Mouse (Mus musculus): ENCODE measurements around the gene Cltb. TPM values are rescaled to one million over a fixed set of nuclear protein-coding genes. Genes with fewer than 3 reads are reported as not detected.
A peak's percentile ranks its signal among the peaks of the same experiment; 100 is the strongest.

Gene Cltb
- polyA plus RNA-seq, 1 experiment: 109 TPM

GRCm38 (mm10) chr13:54559656-54560055, 51.5 kb downstream of the Cltb start:
- TF ChIP-seq CTCF (IDR thresholded peaks at IDR 0.05; ENCODE audit: borderline replicate concordance, extremely low read depth, insufficient read depth, insufficient read length) (no peak), POLR2A (IDR thresholded peaks at IDR 0.05; ENCODE audit: borderline replicate concordance, extremely low read depth, insufficient read depth, insufficient read length, poor library complexity, severe bottlenecking) (no peak)

GRCm38 (mm10) chr13:54557652-54558051, 53.5 kb downstream of the Cltb start:
- TF ChIP-seq POLR2A (IDR thresholded peaks at IDR 0.05; ENCODE audit: borderline replicate concordance, extremely low read depth, insufficient read depth, insufficient read length, poor library complexity, severe bottlenecking) (no peak), CTCF (IDR thresholded peaks at IDR 0.05; ENCODE audit: borderline replicate concordance, extremely low read depth, insufficient read depth, insufficient read length) (no peak)
- no peak for DNase-seq (ENCODE audit: low read depth)

More at GRCm38 (mm10) chr13:54559656-54560055, 51.5 kb downstream of the Cltb start:
- no peak for DNase-seq (ENCODE audit: low read depth)

- DNase-seq (ENCODE audit: low read depth): peak; percentile 49
- no peak for TF ChIP-seq CTCF (IDR thresholded peaks at IDR 0.05; ENCODE audit: borderline replicate concordance, extremely low read depth, insufficient read depth, insufficient read length)
- no peak for TF ChIP-seq POLR2A (IDR thresholded peaks at IDR 0.05; ENCODE audit: borderline replicate concordance, extremely low read depth, insufficient read depth, insufficient read length, poor library complexity, severe bottlenecking)
These were observed 54.3 kb downstream of the Cltb start for GRCm38 (mm10) chr13:54556796-54557195.

- DNase-seq (ENCODE audit: low read depth): no peak
- TF ChIP-seq POLR2A (IDR thresholded peaks at IDR 0.05; ENCODE audit: borderline replicate concordance, extremely low read depth, insufficient read depth, insufficient read length, poor library complexity, severe bottlenecking): no peak
- TF ChIP-seq CTCF (IDR thresholded peaks at IDR 0.05; ENCODE audit: borderline replicate concordance, extremely low read depth, insufficient read depth, insufficient read length): no peak
These were observed 55.0 kb downstream of the Cltb start for GRCm38 (mm10) chr13:54556176-54556575.

- DNase-seq (ENCODE audit: low read depth): no peak
- no peak for TF ChIP-seq CTCF (IDR thresholded peaks at IDR 0.05; ENCODE audit: borderline replicate concordance, extremely low read depth, insufficient read depth, insufficient read length)
- no peak for TF ChIP-seq POLR2A (IDR thresholded peaks at IDR 0.05; ENCODE audit: borderline replicate concordance, extremely low read depth, insufficient read depth, insufficient read length, poor library complexity, severe bottlenecking)
These were observed 63.1 kb downstream of the Cltb start for GRCm38 (mm10) chr13:54548036-54548435.

Other genes with a start within 250 kb of the Cltb start
- gene Cplx2, start 240.0 kb downstream of the Cltb start, polyA plus RNA-seq (2012; rRNA removed): 43.3 and 69.2 TPM in 2 replicates
- gene Thoc3, start 142.5 kb downstream of the Cltb start, polyA plus RNA-seq (2012; rRNA removed): 42.2 and 47.8 TPM in 2 replicates
- gene Simc1, start 107.6 kb downstream of the Cltb start, polyA plus RNA-seq (2012; rRNA removed): 30.3 and 36.3 TPM in 2 replicates
- gene 4833439L19Rik, start 45.9 kb downstream of the Cltb start, polyA plus RNA-seq (2012; rRNA removed): 172 and 184 TPM in 2 replicates
- gene Arl10, start 36.3 kb downstream of the Cltb start, polyA plus RNA-seq (2012; rRNA removed): 86.2 and 95.5 TPM in 2 replicates
- 29.8 and 30.8 TPM in 2 replicates for gene Nop16, start 21.3 kb downstream of the Cltb start, polyA plus RNA-seq (2012; rRNA removed)
- 140 and 169 TPM in 2 replicates for gene Higd2a, start 21.1 kb downstream of the Cltb start, polyA plus RNA-seq (2012; rRNA removed)
- gene Faf2, start 10.4 kb upstream of the Cltb start, polyA plus RNA-seq (2012; rRNA removed): 36.9 and 47.0 TPM in 2 replicates
- gene Rnf44, start 82.6 kb upstream of the Cltb start, polyA plus RNA-seq (2012; rRNA removed): 197 and 215 TPM in 2 replicates
- 0.05 and 0.16 TPM in 2 replicates for gene Cdhr2, start 90.1 kb upstream of the Cltb start, polyA plus RNA-seq (2012; rRNA removed)
- gene Gprin1, start 138.5 kb upstream of the Cltb start, polyA plus RNA-seq (2012; rRNA removed): 77.7 and 109 TPM in 2 replicates
- 45.8 and 73.6 TPM in 2 replicates for gene Sncb, start 155.3 kb upstream of the Cltb start, polyA plus RNA-seq (2012; rRNA removed)
- not detected in 2 replicates for gene Eif4e1b, start 172.7 kb upstream of the Cltb start, polyA plus RNA-seq (2012; rRNA removed)
- gene Tspan17, start 178.0 kb upstream of the Cltb start, polyA plus RNA-seq (2012; rRNA removed): 14.4 and 23.1 TPM in 2 replicates

All from brain, embryonic 14.5 days (tissue).